Mouse (Mus musculus): ENCODE data around the gene Duoxa2. TPM values are rescaled to one million over a fixed set of nuclear protein-coding genes. Genes with fewer than 3 reads are reported as not detected.
"Not testable (repeated sequence)": the region's sequence is repeated elsewhere in the genome, so short reads cannot be mapped to it uniquely, and the experiment has no call there.

The Duoxa2 gene
- polyA plus RNA-seq, 2 experiments from 2014 or later: not detected

DNA sequence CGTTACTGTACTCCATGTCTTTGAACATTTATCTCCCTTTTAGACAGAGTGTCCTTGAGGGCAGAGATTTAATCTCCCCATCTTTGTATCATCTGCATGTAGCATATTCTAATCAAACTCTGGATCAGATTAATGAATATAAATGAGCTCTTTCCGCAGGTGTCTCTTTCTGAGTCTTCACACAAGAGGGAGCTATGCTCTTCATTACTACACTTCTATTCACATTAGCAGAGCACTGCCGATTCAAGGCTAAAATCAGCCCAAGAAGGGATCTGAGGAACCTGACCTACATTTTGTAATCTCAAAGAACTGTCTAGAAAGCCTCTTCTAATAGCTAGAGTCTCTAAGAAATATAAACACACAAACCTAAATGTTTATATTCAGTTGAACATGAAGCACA is 10.9 kb downstream of the Duoxa2 start:
- no peak for ATAC-seq

DNA sequence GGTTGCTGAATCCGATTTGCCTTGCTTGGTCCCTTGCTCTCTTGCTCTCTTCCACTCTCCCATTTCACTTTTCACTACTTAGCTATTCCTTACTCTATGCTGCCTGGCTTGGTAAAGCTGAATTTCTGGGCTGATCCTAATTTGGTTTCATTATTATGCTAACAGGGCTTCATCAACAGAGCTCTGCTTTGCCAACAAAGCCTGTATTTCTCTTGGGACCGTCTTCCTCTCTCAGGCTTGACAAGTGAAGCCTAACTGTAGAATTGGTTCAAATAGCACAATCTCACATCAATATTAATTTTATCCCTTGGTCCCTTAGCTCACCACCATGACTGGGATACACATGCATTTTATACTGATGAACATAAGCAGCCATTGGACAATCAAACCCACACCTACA is 12.9 kb downstream of the Duoxa2 start:
- ATAC-seq: no peak

DNA sequence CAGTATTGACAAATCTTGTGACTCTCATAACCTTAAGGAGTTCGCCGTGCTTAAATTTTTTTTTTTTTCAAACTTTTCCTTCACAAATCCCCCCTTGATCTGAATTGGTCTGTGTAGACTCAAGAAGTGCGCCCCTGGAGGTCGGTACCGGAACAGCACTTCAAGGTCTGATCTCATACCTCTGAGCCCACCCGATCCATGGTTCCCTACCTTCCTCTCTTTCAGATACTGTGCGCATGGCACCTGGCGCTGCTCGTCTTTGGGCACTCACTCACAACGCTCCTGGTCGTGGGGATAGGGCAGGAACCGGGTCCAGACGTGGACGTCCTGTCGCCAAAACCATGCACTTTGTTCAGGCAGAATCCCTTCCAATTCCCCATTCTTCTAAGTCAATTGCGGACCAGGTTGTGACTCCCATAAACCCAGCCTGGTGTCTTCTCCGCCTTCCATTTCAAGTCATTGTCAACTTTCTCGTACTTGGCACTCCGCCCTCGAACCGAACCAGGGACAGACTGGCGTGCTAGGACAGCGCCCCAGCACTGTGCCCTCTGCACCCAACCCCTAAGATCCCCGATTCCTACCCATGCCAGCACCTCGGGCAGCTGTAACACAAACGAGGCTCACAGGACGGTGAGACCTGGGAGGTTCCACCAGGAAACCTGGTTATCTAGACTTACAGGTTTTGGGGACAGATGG is 14.2 kb downstream of the Duoxa2 start:
- peak; percentile 49 for ATAC-seq

DNA sequence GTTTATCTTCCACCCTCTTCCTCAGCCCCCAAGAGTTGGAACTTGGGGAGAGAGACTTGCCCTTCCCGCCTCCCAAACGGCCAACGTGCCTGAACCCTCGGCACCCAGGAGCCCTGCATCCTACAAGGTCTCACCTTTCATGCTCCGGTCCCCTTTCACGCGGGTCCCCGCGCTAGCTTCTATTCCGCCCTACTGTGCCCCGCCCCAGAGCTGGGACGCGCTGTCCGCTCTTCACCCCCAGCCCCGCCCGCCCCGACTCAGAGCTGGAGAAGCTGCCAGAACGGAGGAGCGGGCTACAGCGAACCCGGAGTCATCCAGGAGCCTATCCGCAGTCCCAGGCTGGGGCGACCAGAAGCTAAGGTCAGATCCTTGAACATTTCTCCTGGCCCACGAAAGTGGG is 14.8 kb downstream of the Duoxa2 start, which contains the start of gene Duoxa1:
Gene Duoxa1 (minus strand): TSS at position 195 of the 400 bp plus-strand sequence.
- no peak for ATAC-seq

DNA sequence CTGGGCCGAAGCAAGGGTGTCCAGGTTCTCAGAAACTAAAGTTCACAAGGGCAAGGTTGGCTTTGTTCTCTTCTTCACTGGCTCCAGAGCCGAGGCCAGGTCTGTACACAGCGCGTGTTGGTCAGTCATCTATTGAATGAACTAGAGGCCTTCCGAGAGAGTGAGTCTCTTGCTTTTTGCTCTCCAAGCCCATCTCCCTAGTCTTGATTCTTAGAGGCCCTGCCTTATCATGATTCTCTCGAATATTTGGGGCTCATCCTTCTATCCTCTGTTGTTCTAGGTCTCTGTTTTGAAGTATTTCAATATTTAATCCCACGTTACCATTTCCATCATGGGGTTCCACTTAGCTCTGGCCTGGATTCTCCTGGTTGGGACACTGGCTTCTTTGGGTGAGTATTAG is 16.7 kb downstream of the Duoxa2 start, which contains the start of gene Duox1:
Gene Duox1 (plus strand): TSS at position 301 of the 400 bp plus-strand sequence.
- ATAC-seq: no peak

DNA sequence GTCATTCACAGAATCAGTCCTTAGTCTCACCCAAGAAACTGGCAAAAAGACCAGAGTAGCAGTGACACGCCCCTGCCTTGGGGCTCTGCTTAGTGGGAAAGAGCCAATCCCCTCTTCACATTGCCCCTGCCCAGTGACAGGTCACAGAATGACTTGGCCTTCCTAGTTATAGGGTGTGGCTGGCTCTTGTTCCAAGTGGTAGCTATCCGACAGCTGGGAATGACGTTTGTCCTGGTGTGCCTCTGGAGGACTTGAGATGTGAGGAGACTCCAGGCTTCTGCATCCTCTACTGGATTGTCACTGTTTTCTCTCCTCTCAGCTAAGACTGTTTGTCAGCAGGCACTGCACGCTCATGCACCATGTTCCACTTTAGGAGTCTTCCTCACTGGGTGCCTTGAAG is 18.7 kb downstream of the Duoxa2 start:
- ATAC-seq: no peak

DNA sequence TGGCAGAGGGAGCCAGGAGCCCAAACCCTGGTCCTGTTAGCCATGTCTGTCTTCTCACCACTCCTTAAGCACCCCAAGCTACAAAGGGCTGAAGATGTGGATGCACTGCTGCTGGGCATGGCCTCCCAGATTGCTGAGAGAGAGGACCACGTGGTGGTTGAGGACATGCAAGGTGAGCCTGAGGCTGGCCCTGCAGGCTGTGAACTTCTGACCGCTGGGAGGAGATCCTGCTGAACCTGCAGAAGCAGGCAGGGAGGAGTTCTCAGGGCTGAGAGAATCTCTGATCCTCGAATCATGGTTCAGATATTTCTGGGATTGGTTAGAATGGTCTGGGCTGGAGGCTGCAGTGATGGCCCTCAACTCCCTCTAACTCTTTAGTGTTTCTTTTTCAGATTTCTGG is 25.3 kb downstream of the Duoxa2 start:
- no peak for ATAC-seq

DNA sequence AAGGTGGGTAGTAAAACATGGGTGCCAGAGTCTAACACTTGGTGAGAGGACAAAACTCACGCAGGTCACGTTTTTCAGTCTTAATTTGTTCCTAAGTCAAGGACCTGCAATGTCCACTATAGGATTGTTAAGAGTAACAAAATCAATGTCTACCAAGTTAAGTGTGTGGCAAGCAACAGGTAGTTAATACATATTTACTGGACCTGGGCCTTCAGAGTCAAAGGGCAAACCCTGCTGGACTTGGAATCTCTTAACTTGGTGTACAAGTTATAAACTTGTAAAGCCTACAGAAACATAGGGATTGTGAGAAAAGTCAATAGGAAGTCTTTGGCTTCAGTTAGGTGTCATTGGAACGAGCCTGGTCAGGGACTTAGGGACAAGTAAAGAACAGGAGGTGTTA is 25.9 kb downstream of the Duoxa2 start:
- ATAC-seq: no peak

DNA sequence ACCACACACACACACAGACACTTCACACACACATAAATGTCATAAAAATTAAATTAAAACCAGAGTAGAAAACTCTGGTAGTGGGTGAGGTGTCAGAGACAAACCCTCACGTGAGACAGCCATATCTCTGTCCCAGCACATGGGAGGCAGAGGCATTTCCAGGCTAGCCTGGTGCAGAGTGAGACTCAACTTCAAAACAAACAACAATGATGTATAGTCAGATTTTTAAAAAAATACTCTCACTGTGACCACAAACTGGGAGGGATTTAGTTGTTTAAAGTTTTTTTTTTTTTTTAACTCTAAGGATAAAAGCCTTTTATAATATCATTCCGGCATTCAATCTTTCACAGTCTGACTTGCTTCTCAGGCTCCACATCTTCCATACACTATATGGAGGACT is 26.7 kb downstream of the Duoxa2 start:
- no peak for ATAC-seq

DNA sequence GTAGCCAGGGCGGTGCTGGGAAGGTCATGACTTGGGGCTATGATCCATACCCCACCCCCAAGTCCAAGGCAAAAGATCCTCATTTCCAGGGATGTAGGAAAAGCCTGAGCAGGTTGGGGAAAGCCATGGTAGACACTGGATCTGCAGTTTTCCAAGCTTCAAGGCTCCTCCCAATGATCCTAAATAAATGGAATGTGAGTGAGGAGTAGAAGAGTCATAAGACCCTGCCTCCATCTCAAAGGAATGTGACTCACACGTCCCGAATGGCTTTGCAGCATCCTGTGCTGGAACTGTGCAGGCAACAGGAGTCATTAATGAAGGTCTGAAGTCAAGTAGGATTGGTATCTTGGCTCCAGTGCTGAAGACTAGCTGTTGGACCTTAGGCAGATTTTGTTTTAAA is 29.3 kb downstream of the Duoxa2 start:
- no peak for ATAC-seq

DNA sequence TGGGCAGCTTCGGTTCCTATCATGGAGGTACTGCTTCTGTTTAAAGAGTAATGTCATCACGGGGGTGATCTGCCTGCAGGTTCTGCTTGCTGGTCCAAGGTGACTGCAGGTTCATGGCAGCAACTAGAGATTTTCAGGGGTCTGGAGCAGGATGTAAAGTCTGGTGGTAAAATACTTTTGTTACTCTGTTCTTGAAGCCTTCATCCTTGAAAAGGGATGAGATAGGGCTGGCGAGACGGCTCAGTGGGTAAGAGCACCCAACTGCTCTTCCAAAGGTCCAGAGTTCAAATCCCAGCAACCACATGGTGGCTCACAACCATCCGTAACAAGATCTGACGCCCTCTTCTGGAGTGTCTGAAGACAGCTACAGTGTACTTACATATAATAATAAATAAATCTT is 31.6 kb downstream of the Duoxa2 start:
- ATAC-seq: not testable (repeated sequence)

DNA sequence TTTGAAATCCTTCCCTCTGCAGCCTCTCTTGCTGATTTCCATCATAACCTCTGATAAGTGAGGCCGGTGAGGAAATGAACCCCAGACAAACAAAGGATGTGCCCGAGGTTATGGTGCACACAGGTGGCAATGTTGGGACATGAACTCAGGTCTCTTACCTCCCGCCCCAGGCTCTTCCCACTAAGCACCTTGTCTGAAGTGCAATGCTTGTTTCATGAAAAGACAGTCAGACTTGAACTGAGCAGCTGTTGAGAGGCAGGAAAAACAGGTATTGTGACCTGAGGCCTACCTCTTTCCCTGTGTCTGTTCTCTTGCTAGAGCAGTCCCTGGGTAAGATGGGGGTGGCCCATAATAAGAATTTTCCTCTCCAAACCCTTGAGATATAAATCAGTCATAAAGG is 33.5 kb downstream of the Duoxa2 start:
- ATAC-seq: no peak

DNA sequence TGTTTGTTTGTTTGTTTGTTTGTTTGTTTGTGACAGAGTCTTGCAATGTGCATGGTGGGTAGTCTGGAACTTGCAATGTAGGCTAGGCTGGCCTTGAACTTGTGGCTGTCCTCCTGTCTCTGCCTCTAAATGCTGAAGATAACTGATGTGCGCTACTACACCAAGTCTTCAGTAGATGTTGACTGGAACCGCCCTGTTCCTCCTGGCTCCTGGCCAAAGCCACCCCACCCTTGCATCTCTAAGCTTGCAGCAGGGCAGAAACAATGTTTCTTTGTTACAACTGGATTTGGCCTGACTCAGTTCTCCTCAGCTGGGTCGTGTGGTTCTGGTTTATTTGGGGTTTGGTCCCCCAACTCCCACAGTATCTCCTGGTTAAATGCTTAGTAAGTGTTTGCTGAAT is 35.5 kb downstream of the Duoxa2 start:
- ATAC-seq: no peak

DNA sequence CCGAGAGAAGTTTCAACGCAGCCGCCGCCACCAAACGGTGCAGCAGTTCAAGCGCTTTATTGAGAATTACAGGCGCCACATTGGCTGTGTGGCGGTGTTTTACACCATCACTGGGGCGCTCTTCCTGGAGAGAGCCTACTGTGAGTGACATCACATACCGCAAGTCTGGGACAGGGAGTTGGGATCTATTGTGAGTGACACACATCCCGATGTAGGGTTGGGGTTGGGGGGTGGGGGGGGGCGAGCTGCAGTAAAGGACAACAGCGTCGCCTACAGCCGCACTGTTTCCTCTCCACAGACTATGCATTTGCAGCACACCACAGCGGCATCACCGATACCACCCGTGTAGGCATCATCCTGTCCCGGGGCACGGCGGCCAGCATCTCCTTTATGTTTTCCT is 38.6 kb downstream of the Duoxa2 start:
- ATAC-seq: no peak

DNA sequence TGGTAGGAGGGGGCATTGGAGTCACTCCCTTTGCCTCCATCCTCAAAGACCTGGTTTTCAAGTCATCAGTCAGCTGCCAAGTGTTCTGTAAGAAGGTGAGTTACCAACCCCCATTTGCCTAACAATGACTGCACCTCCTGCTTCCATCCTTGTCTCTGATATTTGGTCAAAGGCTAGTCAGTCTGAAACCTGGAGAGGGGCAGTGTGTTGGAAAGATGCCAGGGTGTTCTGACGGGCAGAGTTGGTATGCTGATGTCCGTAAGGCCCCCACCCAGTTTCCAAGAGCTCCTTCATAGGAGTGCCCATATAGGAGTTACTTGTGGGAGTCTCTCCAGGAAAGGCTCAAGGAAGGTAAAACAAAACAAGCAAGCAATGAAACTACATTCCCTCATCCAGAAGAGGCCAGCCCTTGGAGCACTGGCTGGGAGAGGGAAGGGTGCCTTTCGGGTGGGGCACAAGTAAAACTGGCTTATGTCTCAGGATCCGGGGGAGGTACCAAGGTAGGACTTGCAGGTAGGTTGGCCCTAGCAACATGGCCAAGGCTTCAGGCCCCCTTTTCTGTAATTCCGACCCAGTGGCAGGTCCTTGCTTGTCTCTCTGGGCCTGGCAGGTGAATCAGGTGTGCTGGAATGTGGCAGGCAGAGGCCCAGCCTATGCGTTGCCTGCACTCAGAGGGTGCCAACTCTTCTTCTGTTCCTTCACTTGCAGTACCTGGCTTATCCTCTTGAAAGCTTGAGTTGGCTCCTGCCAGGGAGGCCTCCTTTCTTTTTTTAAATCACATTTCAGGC is 46.6 kb downstream of the Duoxa2 start:
- ATAC-seq: no peak

DNA sequence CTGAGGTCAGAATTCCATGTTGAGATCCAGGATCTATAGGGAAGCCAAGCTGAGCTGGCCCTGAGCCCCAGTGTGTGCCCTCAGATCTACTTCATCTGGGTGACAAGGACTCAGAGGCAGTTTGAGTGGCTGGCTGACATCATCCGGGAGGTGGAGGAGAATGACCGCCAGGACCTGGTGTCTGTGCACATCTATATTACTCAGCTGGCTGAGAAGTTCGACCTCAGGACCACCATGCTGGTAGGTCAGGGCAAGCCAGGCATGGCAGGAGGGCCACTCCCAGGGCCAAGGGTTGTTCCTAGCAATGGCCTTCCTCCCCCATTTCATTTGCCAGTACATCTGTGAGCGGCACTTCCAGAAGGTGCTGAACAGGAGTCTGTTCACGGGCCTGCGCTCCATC is 47.5 kb downstream of the Duoxa2 start:
- ATAC-seq: not testable (repeated sequence)

DNA sequence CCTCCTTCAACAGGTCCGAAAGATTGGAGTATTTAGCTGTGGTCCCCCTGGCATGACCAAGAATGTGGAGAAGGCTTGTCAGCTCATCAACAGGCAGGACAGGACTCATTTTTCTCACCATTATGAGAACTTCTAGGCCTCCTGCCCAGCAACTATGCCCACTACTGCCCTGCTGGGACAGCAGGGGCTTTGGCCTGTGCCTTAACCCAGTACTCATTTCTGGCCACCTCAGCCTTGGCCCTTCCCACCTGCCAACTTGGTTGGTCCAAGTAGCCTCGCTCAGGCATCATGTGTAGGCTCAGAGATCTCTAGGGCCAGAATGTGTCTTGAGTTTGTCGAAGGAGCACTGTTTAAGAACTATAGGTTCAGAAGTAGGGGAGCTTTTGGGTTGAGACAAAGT is 48.6 kb downstream of the Duoxa2 start:
- no peak for ATAC-seq

DNA sequence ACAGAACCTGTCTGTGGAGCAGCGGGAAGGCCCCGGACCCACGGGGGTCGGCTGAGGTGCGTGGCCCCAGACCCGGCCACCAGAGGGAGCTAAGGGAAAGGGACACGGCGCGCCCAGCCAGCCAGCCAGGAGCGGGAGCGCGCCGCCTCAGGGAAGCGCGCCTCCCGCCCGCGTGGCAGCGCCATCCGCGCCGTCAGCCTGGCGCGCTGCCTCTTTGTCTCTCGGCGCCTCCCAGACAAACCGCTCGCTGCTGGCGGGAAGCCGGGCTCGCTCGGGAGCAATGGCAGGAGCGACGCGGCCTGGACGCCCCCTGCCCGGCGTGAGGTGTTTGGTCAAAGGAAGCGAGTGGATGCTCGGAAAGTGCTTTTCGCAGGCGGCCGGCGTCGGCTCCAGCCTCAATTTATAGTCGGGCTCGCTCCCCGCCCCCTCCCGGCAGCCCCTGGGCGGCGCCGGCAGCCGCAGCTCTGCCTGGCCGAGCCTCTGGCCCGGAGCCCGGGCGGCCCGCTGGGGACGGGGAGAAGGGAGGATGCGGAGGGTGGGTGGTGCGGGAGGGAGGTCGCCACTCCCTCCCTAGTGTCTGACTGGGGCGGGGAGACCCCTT is 49.9 kb downstream of the Duoxa2 start:
- ATAC-seq: peak; percentile 87

DNA sequence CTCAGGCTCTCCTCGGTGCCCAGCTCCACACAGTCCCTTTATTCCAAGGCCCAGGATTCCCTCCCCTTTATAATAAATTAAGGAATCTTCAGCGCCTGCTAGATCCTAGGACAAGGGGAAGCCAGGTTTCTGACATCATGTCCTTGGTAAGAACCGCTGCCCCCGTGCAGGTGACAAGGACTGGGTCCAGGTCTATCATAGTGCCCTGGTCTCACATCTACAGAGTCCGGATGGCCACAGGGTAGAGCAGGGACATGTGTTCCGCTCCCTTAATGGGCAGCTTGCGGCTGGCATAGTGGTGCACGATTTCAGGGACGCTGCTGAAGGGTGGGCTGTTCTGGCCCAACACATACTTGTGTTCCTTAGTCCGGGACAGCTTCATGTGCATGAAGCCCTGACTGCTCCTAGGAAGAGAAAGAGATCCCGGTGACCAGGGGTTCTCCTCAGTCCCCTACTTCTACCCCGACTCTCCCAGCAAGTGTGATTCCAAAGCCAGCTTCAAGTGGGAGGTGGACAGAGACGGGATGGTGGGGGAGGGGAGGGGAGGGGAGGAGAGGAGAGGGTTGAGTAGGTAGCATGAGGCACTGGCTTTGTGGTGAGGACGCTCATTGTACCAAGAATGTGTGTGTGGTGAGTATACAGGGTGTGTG is 50.6 kb downstream of the Duoxa2 start:
- no peak for ATAC-seq

DNA sequence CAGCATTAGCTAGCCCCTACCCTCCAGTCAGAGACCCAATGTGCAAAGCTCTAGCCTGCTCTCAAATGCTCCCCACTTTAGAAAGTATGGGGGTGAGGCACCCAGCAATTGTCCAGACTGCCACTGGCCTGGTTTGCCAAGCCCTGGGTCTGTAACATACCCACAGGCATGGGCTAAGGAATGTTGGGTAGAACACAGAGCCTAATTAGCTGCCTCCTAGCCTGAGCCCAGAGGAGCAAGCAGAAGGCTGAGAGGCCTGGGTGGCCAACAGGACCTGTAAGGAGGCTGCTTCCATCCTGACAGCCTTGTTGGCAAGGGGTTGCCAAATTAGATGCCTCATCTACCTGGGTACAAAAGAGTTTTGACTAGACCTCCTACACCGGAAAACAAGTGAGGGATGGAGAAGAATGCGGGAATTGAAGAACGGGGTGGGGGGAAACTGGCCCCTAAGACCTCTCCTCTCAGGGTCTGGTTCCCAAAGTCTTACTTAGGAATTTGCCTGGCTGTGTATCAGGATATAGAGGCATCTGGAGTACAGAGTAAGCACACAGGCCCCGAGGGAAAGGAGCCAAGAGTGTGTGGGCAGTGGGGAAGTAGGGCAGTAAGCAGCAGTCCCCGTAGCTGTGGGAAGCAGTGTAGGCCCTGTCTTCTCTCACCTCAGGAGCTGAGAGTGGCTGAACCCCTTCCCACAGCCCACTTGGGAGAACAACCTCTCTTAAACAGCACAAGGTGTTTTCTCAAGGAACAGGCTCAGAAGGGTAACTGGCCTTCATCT is 52.6 kb downstream of the Duoxa2 start:
- ATAC-seq: no peak

DNA sequence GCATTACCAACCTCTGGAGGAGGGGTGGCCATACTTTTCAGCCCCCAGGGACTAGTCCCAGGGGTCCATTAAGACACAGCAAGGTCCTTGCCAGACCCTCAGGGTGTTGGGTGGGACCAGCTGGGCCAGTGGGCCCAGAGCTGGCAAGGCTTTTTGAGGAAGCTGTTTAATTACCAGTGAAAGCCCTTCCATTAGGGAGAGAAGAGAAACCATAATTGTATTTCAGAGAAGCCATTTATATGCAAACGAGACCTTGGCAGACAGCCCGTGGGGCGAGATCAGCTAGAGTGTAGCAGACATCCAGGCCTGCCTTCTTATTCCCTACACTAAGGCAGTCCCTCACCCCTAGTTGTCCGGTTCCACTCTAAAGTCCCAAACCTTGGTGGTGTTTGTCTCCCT is 53.2 kb downstream of the Duoxa2 start:
- no peak for ATAC-seq
